Mouse (Mus musculus) right cerebral cortex, postnatal 14 days (tissue): ENCODE measurements around the gene Olfr808.

Experiments
- DNase-seq: peaks from one replicate; pipeline ENCODE4 v3.0.0; 2022

The Olfr808 gene

DNA sequence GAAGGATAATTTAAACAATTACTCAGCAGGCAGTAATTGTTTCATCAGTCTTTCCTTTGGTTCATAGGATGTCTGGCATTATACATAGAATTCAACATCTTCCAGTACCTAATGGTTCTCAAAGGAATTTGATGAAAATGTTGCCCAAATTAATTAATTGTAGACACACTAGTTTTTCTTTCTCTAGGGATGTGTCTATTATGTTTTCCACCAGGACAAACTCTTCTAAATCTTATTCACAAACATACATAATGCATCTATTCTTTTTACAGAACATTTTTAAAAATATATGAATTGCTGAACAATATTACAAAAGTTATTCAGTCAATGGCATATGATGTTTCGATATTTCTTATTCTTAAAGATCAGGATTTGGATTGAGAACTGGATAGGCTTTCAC lies at the start of gene Olfr808:
Olfr808 (plus strand) TSS at position 301 of the 400 bp plus-strand sequence.
- no peak for DNase-seq

- DNase-seq, result no peak
These were observed 36.0 kb upstream of the Olfr808 start, which contains the start of gene Olfr805 for GRCm38 (mm10) chr10:129729275-129729674. Olfr805 (minus strand) TSS chr10:129729375.

- DNase-seq, result no peak
These were observed 23.5 kb upstream of the Olfr808 start, which contains the start of gene Olfr806 for GRCm38 (mm10) chr10:129741821-129742220. Olfr806 (minus strand) TSS chr10:129741921.

DNA sequence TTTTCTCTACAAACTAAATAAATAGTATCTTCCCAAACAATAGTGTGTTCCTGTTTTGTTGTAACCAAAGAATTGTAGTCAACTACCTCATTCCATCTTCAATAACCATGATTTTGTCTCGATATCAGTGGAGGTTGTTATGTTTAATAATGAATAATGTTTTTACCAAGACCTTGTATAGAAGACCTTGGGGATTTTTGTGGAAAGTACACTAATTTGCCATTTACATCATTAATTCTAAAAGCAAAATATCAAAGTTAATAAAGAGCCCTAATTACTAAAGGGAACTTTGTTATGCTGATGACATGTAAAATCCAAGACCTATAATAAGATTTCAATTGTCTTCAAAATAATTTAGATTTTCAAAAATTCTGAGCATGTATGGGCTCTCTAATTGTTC lies 7.6 kb upstream of the Olfr808 start, which contains the start of gene Olfr807:
Olfr807 (minus strand) TSS at position 101 of the 400 bp plus-strand sequence.
- DNase-seq, result no peak

DNA sequence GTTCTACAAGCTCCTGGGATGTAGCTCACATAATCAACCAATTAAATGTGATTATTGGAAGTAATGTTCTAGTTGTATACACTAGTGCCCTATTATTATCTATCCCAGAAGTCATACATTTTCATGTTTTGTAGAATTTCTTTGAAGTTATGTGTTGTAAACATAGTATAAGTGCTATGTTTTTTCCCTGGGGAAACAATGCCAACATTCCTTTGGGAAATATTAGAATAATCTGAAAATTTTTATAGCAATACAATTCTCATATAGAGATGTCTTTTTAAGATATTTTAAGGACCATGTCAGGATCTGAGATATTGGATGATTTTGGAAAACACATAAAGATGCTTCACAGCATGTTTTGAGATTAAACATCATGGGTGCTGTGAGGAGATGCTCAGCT lies 9.1 kb downstream of the Olfr808 start, which contains the start of gene Olfr809:
Olfr809 (plus strand) TSS at position 301 of the 400 bp plus-strand sequence.
- DNase-seq, result no peak

GRCm38 (mm10) chr10:129778123-129778522 lies 12.8 kb downstream of the Olfr808 start:
- no peak for DNase-seq

- DNase-seq, result no peak
These were observed 29.5 kb downstream of the Olfr808 start, which contains the start of gene Olfr810 for GRCm38 (mm10) chr10:129794817-129795216. Olfr810 (minus strand) TSS chr10:129794917.

- no peak for DNase-seq
These were observed 39.0 kb downstream of the Olfr808 start, which contains the start of gene Olfr811 for GRCm38 (mm10) chr10:129804296-129804695. Olfr811 (minus strand) TSS chr10:129804396.
